Mouse (Mus musculus): ENCODE measurements around the gene Ganc.

GRCm38 (mm10) chr2:120502605-120502990 is 98.9 kb downstream of the Ganc start:
- TF ChIP-seq POLR2A (IDR thresholded peaks at IDR 0.05; ENCODE audit: borderline replicate concordance, extremely low read depth, insufficient read depth, insufficient read length, poor library complexity, severe bottlenecking) (no peak), CTCF (IDR thresholded peaks at IDR 0.05; ENCODE audit: borderline replicate concordance, extremely low read depth, insufficient read depth, insufficient read length) (no peak)
